Mouse (Mus musculus): Measurements from ENCODE around the gene Crhr2.

- TF ChIP-seq CTCF (IDR thresholded peaks at IDR 0.05; ENCODE audit: insufficient read depth, low read length) (no peak), POLR2A (IDR thresholded peaks at IDR 0.05; ENCODE audit: borderline replicate concordance, extremely low read depth, low read depth, low read length) (no peak)
Observed at GRCm38 (mm10) chr6:55063793-55064476, 68.9 kb downstream of the Crhr2 start.
